Mouse (Mus musculus) midbrain, embryonic 13.5 days (tissue): ENCODE measurements at regions not wholly inside any gene's neighbourhood (a gene's known extent, or its start where the extent isn't known, plus 50 kb on each side); places are given as distances from the start of the nearest gene placed in this dataset.

ENCODE experiments used
- ATAC-seq: fragments of 200-750 bp; cut with Nextera tagmentation; 2 replicates; pipeline ENCODE4 v1.8.0; 2017; ENCODE audit warnings: mild to moderate bottlenecking, moderate TSS enrichment, moderate library complexity
- H3K27ac ChIP-seq: fragments of 300-500 bp; sonication (generic); 2 replicates; pipeline ENCODE4 v1.5.1; 2015; ENCODE audit warnings: inconsistent platforms, mild to moderate bottlenecking, moderate library complexity
- H3K27me3 ChIP-seq: fragments of 300-500 bp; sonication (generic); 2 replicates; pipeline ENCODE4 v1.6.1; 2015; ENCODE audit warnings: mild to moderate bottlenecking, inconsistent platforms
- H3K36me3 ChIP-seq: fragments of 300-500 bp; sonication (generic); 2 replicates; pipeline ENCODE4 v1.6.1; 2015; ENCODE audit warnings: mild to moderate bottlenecking, inconsistent platforms
- H3K4me1 ChIP-seq: fragments of 300-500 bp; sonication (generic); replicated peaks from 2 replicates; pipeline ENCODE4 v1.6.1; 2015; ENCODE audit warnings: inconsistent platforms
- H3K4me2 ChIP-seq: fragments of 300-500 bp; sonication (generic); replicated peaks from 2 replicates; pipeline ENCODE4 v1.6.1; 2015; ENCODE audit warnings: moderate library complexity, mild to moderate bottlenecking, inconsistent platforms
- H3K4me3 ChIP-seq: fragments of 300-500 bp; sonication (generic); replicated peaks from 2 replicates; pipeline ENCODE4 v1.5.1; 2015; ENCODE audit warnings: mild to moderate bottlenecking, inconsistent platforms
- H3K9ac ChIP-seq: fragments of 300-500 bp; sonication (generic); replicated peaks from 2 replicates; pipeline ENCODE4 v1.6.1; 2015; ENCODE audit warnings: mild to moderate bottlenecking, inconsistent platforms
- H3K9me3 ChIP-seq: fragments of 300-500 bp; sonication (generic); 2 replicates; pipeline ENCODE4 v1.6.1; 2016; ENCODE audit warnings: mild to moderate bottlenecking, inconsistent platforms
- WGBS: fragments of 180-500 bp; shearing (Covaris S2); methylation state at CpG from one replicate; pipeline ENCODE4 v1.1.7; 2015; 5-methylcytosine and 5-hydroxymethylcytosine counted together

GRCm38 (mm10) chr1:7494096-7494495, 2686.4 kb downstream of the Gm37988 start:
- no peak for ATAC-seq
- no peak overlapping the region for H3K4me2 ChIP-seq
- H3K27me3 ChIP-seq: no peaks in the 10 kb centered on the region
- no peaks in the 10 kb centered on the region for H3K4me1 ChIP-seq
- WGBS: 88% methylated on average over 1 of the region's 1 CpGs
- no peaks in the 10 kb centered on the region; the same call in 1 of the 2 replicates for H3K9me3 ChIP-seq
- no peak overlapping the region for H3K9ac ChIP-seq
- no peak overlapping the region for H3K4me3 ChIP-seq
- no peaks in the 10 kb centered on the region for H3K36me3 ChIP-seq
- no peak overlapping the region for H3K27ac ChIP-seq

- Histone ChIP-seq H3K4me2 (no peak overlapping the region), H3K9ac (no peak overlapping the region), H3K4me3 (no peak overlapping the region), H3K36me3 (no peaks in the 10 kb centered on the region), H3K9me3 (no peaks in the 10 kb centered on the region; the same call in 1 of the 2 replicates), H3K27me3 (no peaks in the 10 kb centered on the region), H3K27ac (no peak overlapping the region), H3K4me1 (no peaks in the 10 kb centered on the region)
- ATAC-seq: no peak
- WGBS: 84% methylated on average over 6 of the region's 6 CpGs
Measured at GRCm38 (mm10) chr1:7499042-7499441, 2691.3 kb downstream of the Gm37988 start.

- Histone ChIP-seq H3K27me3 (no peaks in the 10 kb centered on the region), H3K9me3 (no peaks in the 10 kb centered on the region), H3K9ac (no peak overlapping the region), H3K36me3 (no peaks in the 10 kb centered on the region), H3K4me1 (no peaks in the 10 kb centered on the region), H3K27ac (no peak overlapping the region), H3K4me2 (no peak overlapping the region), H3K4me3 (no peak overlapping the region)
- WGBS: 82% methylated on average over 2 of the region's 2 CpGs
- no peak for ATAC-seq
Measured at GRCm38 (mm10) chr1:7502363-7502762, 2694.7 kb downstream of the Gm37988 start.

GRCm38 (mm10) chr1:7518791-7519190, 2711.1 kb downstream of the Gm37988 start:
- no peaks in the 10 kb centered on the region for H3K36me3 ChIP-seq
- no peak overlapping the region for H3K9ac ChIP-seq
- ATAC-seq: no peak
- WGBS: 56% methylated on average over 8 of the region's 8 CpGs
- no peak overlapping the region for H3K4me2 ChIP-seq
- H3K27me3 ChIP-seq: no peaks in the 10 kb centered on the region
- no peaks in the 10 kb centered on the region for H3K4me1 ChIP-seq
- H3K27ac ChIP-seq: no peak overlapping the region
- H3K9me3 ChIP-seq: no peaks in the 10 kb centered on the region
- H3K4me3 ChIP-seq: no peak overlapping the region

- Histone ChIP-seq H3K27ac (no peak overlapping the region), H3K27me3 (no peaks in the 10 kb centered on the region), H3K4me2 (no peak overlapping the region), H3K9me3 (no peaks in the 10 kb centered on the region), H3K36me3 (no peaks in the 10 kb centered on the region), H3K4me3 (no peak overlapping the region), H3K4me1 (no peaks in the 10 kb centered on the region), H3K9ac (no peak overlapping the region)
- ATAC-seq: no peak
Measured at GRCm38 (mm10) chr1:7533506-7533905, 2725.8 kb downstream of the Gm37988 start.

GRCm38 (mm10) chr1:7535191-7535590, 2727.5 kb downstream of the Gm37988 start:
- H3K4me1 ChIP-seq: no peaks in the 10 kb centered on the region
- no peak for ATAC-seq
- H3K9ac ChIP-seq: no peak overlapping the region
- no peak overlapping the region for H3K4me3 ChIP-seq
- H3K27me3 ChIP-seq: no peaks in the 10 kb centered on the region
- H3K36me3 ChIP-seq: no peaks in the 10 kb centered on the region
- no peak overlapping the region for H3K27ac ChIP-seq
- no peak overlapping the region for H3K4me2 ChIP-seq
- no peaks in the 10 kb centered on the region for H3K9me3 ChIP-seq

- WGBS: 25% methylated on average over 2 of the region's 2 CpGs
Measured at GRCm38 (mm10) chr1:7543492-7543891, 2735.8 kb downstream of the Gm37988 start.

GRCm38 (mm10) chr1:7548261-7548660, 2740.6 kb downstream of the Gm37988 start:
- WGBS: 72% methylated on average over 2 of the region's 2 CpGs
- Histone ChIP-seq H3K4me2 (no peak overlapping the region), H3K4me3 (no peak overlapping the region), H3K4me1 (no peaks in the 10 kb centered on the region), H3K9me3 (no peaks in the 10 kb centered on the region), H3K27me3 (no peaks in the 10 kb centered on the region), H3K36me3 (no peaks in the 10 kb centered on the region), H3K9ac (no peak overlapping the region), H3K27ac (no peak overlapping the region)
- no peak for ATAC-seq

More at GRCm38 (mm10) chr1:7543492-7543891, 2735.8 kb downstream of the Gm37988 start:
- no peak overlapping the region for H3K4me2 ChIP-seq
- H3K4me1 ChIP-seq: no peaks in the 10 kb centered on the region
- H3K9me3 ChIP-seq: no peaks in the 10 kb centered on the region
- no peak overlapping the region for H3K27ac ChIP-seq
- ATAC-seq: peak; percentile 81
- H3K4me3 ChIP-seq: no peak overlapping the region
- H3K27me3 ChIP-seq: no peaks in the 10 kb centered on the region
- H3K36me3 ChIP-seq: no peaks in the 10 kb centered on the region
- no peak overlapping the region for H3K9ac ChIP-seq

GRCm38 (mm10) chr1:7574787-7575186, 2767.1 kb downstream of the Gm37988 start:
- H3K4me3 ChIP-seq: no peak overlapping the region
- no peak overlapping the region for H3K4me2 ChIP-seq
- WGBS: 93% methylated on average over 1 of the region's 1 CpGs
- H3K27me3 ChIP-seq: no peaks in the 10 kb centered on the region
- no peak overlapping the region for H3K9ac ChIP-seq
- H3K9me3 ChIP-seq: no peaks in the 10 kb centered on the region
- no peaks in the 10 kb centered on the region for H3K4me1 ChIP-seq
- ATAC-seq: no peak
- H3K27ac ChIP-seq: no peak overlapping the region
- no peaks in the 10 kb centered on the region for H3K36me3 ChIP-seq

GRCm38 (mm10) chr1:7586409-7586808, 2778.7 kb downstream of the Gm37988 start:
- Histone ChIP-seq H3K27ac (no peak overlapping the region), H3K4me3 (no peak overlapping the region), H3K4me2 (no peak overlapping the region), H3K36me3 (no peaks in the 10 kb centered on the region), H3K27me3 (no peaks in the 10 kb centered on the region), H3K4me1 (no peaks in the 10 kb centered on the region), H3K9ac (no peak overlapping the region), H3K9me3 (no peaks in the 10 kb centered on the region)
- 49% methylated on average over 3 of the region's 3 CpGs for WGBS
- ATAC-seq: no peak

- no peak overlapping the region for H3K4me2 ChIP-seq
- H3K27ac ChIP-seq: no peak overlapping the region
- no peak overlapping the region for H3K4me3 ChIP-seq
- no peaks in the 10 kb centered on the region for H3K36me3 ChIP-seq
- H3K27me3 ChIP-seq: no peaks in the 10 kb centered on the region
- no peaks in the 10 kb centered on the region for H3K4me1 ChIP-seq
- no peaks in the 10 kb centered on the region for H3K9me3 ChIP-seq
- no peak for ATAC-seq
- no peak overlapping the region for H3K9ac ChIP-seq
Measured at GRCm38 (mm10) chr1:7591327-7591726, 2783.6 kb downstream of the Gm37988 start.
